Mouse (Mus musculus) retina, postnatal 1 day (tissue): ENCODE measurements at regions not wholly inside any gene's neighbourhood (a gene's known extent, or its start where the extent isn't known, plus 50 kb on each side); places are given as distances from the start of the nearest gene placed in this dataset.

Experiments used
- DNase-seq: peaks from one replicate; pipeline ENCODE4 v3.0.0-alpha.2; 2012

GRCm38 (mm10) chr5:54741440-54741839 is 743.1 kb downstream of the Stim2 start:
- no peak for DNase-seq

- no peak for DNase-seq
Measured at GRCm38 (mm10) chr5:54746973-54747372, 748.7 kb downstream of the Stim2 start.

DNA sequence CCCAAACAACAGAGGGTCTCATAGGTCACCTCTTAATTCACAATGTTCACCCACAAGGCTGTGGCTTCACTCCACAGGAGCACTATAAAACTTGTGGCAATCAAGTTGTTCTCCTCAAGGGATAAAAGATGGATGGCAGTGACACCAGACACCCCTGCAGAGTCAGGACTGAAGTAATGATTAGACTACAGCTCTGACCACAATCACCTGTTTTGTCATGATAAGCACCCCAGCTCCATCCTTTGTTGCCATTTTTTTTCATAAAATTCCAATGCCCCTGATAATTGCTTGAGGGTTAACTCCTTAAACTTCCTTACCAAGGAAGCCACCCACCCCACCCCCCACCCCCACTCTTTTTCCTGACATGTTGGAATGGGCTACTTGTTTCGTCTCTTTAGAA is 755.1 kb downstream of the Stim2 start:
- DNase-seq = no peak

DNA sequence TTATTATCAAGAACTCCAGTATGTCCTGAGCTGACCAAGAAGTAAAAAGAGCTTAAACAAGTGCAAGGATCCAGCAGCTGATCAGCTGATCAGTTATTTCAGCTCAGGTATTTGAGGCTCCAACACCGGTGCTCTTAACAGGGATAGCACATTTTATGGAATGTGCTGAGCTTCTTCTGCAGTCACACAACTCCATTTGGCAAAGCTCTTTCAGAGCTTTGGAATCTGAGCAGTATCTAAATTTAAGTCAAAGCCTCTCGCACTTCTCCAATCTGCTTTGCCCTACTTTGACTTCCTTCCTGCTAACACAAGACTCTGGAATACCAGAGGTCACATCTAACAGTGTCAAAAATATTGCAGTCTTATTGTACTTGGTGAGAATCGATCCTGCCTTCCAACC is 761.4 kb downstream of the Stim2 start:
- no peak for DNase-seq

- peak; percentile 1 for DNase-seq
Measured at GRCm38 (mm10) chr5:54763019-54763418, 764.7 kb downstream of the Stim2 start.

- peak; percentile 84 for DNase-seq
Measured at GRCm38 (mm10) chr5:54796953-54797450, 798.7 kb downstream of the Stim2 start.

- no peak for DNase-seq
Measured at GRCm38 (mm10) chr5:54827076-54827475, 828.8 kb downstream of the Stim2 start.
